8 mouse cellular contexts compared by ENCODE assay signal in genomic region chr11:118355205-118355604, GRCm38 (mm10). TPM values are rescaled to one million over a fixed set of nuclear protein-coding genes. Genes with fewer than 3 reads are reported as not detected.
DNase-seq lines count a peak whose midpoint lies in the region.

No protein-coding gene starts in this region.

- peaks cover 9% of the 10 kb centered on the region for H3K4me1 ChIP-seq in megakaryocyte, embryonic 14.5 days

- H3K27me3 ChIP-seq in megakaryocyte, embryonic 14.5 days (replicated peaks): peaks cover 91% of the 10 kb centered on the region

- H3K9me3 ChIP-seq in megakaryocyte, embryonic 14.5 days: no peaks in the 10 kb centered on the region

- H3K36me3 ChIP-seq in megakaryocyte, embryonic 14.5 days (replicated peaks; ENCODE audit: low read length): no peaks in the 10 kb centered on the region

- DNase-seq in ZHBTc4 (ENCODE audit: low read depth, low spot score): peak; percentile 87
- peak; percentile 74 to 84 for DNase-seq in cerebellum, postnatal 4 days (ENCODE audit: low spot score in 2 of 2)
- DNase-seq in gastrocnemius, postnatal 10 days: peak; percentile 94
- peak; percentile 90 for DNase-seq in induced T-regulatory cell, adult 2 months (ENCODE audit: low read depth)
- peak; percentile 75 to 85 for DNase-seq in left cerebral cortex, adult 8-10 months (ENCODE audit: low spot score in 2 of 2)
- peak; percentile 82 for DNase-seq in right cerebral cortex, adult 2 months (ENCODE audit: low spot score in 2 of 2)
- peak; percentile 80 for DNase-seq in urinary bladder, postnatal 10 days (ENCODE audit: low spot score)

- peak overlapping the region; percentile 87 for H3K4me3 ChIP-seq in megakaryocyte, embryonic 14.5 days (replicated peaks)

RNA-seq across cellular contexts. Expression of gene Timp2, which starts 0.3 kb away (rescaled TPM):
- total RNA-seq in gastrocnemius, postnatal 10 days (2021): 100 to 1,000 TPM; 151 to 185 TPM
- total RNA-seq in left cerebral cortex, adult 8-10 months (2022): 100 to 1,000 TPM; 239 to 259 (median 249) TPM
- 8.4 and 8.9 TPM in 2 replicates for polyA plus RNA-seq in megakaryocyte, embryonic 14.5 days (2012; ENCODE audit: insufficient read depth, low replicate concordance)

RNA-seq across cellular contexts. Expression of gene Cep295nl, which starts 12.9 kb away (rescaled TPM):
- total RNA-seq in gastrocnemius, postnatal 10 days (2021): 1 to 10 TPM; 1.2 to 2.7 TPM
- total RNA-seq in left cerebral cortex, adult 8-10 months (2022): 1 to 10 TPM in 3 of 4 experiments, under 1 TPM in 1; 0.98 to 3.2 (median 1.5) TPM
- not detected in 2 replicates for polyA plus RNA-seq in megakaryocyte, embryonic 14.5 days (2012; ENCODE audit: insufficient read depth, low replicate concordance)

RNA-seq across cellular contexts. Expression of gene Lgals3bp, which starts 46.7 kb away (rescaled TPM):
- 10 to 100 TPM; 10.7 to 18.2 TPM for total RNA-seq in gastrocnemius, postnatal 10 days (2021)
- 10 to 100 TPM; 20.8 to 62.8 (median 36.9) TPM for total RNA-seq in left cerebral cortex, adult 8-10 months (2022)
- polyA plus RNA-seq in megakaryocyte, embryonic 14.5 days (2012; ENCODE audit: insufficient read depth, low replicate concordance): 84.6 and 224 TPM in 2 replicates

Comparison
In these comparisons a context has a peak if more than half of its experiments do, and no peak if none do; other contexts are left out.
1. Peak in every context shown above with its lines: DNase-seq and H3K4me3 ChIP-seq.